Mouse (Mus musculus): ENCODE measurements around the gene Prl8a1. TPM values are rescaled to one million over a fixed set of nuclear protein-coding genes. Genes with fewer than 3 reads are reported as not detected.

Gene Prl8a1
- polyA plus RNA-seq (2014; fragmentation: Nextera tagmentation; extraction: Ambion mirVana), result not detected in 2 replicates

- no peak within 1 kb of the TSS for H3K4me3 ChIP-seq (ENCODE audit: low read depth, low read length)
These were observed at the start of gene Prl8a1 for GRCm38 (mm10) chr13:27582071-27582470. Gene Prl8a1, minus strand, starts transcription at chr13:27582171.

GRCm38 (mm10) chr13:27610482-27610881, 28.5 kb upstream of the Prl8a1 start, which contains the start of gene Prl7b1:
Gene Prl7b1, minus strand, starts transcription at chr13:27610582.
- Histone ChIP-seq H3K4me1 (replicated peaks; ENCODE audit: control insufficient read depth, insufficient read depth, low read length) (no peaks in the 10 kb centered on the region), H3K4me3 (ENCODE audit: low read depth, low read length) (no peak within 1 kb of the TSS), H3K36me3 (ENCODE audit: control insufficient read depth, insufficient read depth, low read length) (no peaks in the 10 kb centered on the region), H3K27me3 (replicated peaks; ENCODE audit: control insufficient read depth, insufficient read depth, low read length) (no peaks in the 10 kb centered on the region), H3K4me2 (no peak within 1 kb of the TSS), H3K9me3 (ENCODE audit: control insufficient read depth, low read length) (no peaks in the 10 kb centered on the region), H3K27ac (ENCODE audit: low read depth, low read length) (no peak within 1 kb of the TSS), H3K9ac (ENCODE audit: low read depth, low read length) (no peak within 1 kb of the TSS)
- ATAC-seq (replicated peaks; ENCODE audit: low FRiP score) (no peak), DNase-seq (ENCODE audit: low spot score) (no peak)
- WGBS, result 66% methylated on average over 4 of the region's 4 CpGs

More at GRCm38 (mm10) chr13:27582071-27582470, at the start of gene Prl8a1:
- Histone ChIP-seq H3K9ac (ENCODE audit: low read depth, low read length) (no peak within 1 kb of the TSS), H3K4me2 (no peak within 1 kb of the TSS), H3K4me1 (replicated peaks; ENCODE audit: control insufficient read depth, insufficient read depth, low read length) (no peaks in the 10 kb centered on the region), H3K27ac (ENCODE audit: low read depth, low read length) (no peak within 1 kb of the TSS), H3K36me3 (ENCODE audit: control insufficient read depth, insufficient read depth, low read length) (no peaks in the 10 kb centered on the region), H3K27me3 (replicated peaks; ENCODE audit: control insufficient read depth, insufficient read depth, low read length) (no peaks in the 10 kb centered on the region), H3K9me3 (ENCODE audit: control insufficient read depth, low read length) (no peaks in the 10 kb centered on the region)
- DNase-seq (ENCODE audit: low spot score) (no peak), ATAC-seq (replicated peaks; ENCODE audit: low FRiP score) (no peak)
- 75% methylated on average over 2 of the region's 2 CpGs for WGBS

- H3K36me3 ChIP-seq (ENCODE audit: control insufficient read depth, insufficient read depth, low read length), result no peaks in the 10 kb centered on the region
- H3K27ac ChIP-seq (ENCODE audit: low read depth, low read length), result no peak within 1 kb of the TSS
- no peaks in the 10 kb centered on the region for H3K4me1 ChIP-seq (replicated peaks; ENCODE audit: control insufficient read depth, insufficient read depth, low read length)
- 72% methylated on average over 2 of the region's 2 CpGs for WGBS
- no peak for ATAC-seq (replicated peaks; ENCODE audit: low FRiP score)
- H3K27me3 ChIP-seq (replicated peaks; ENCODE audit: control insufficient read depth, insufficient read depth, low read length), result no peaks in the 10 kb centered on the region
- no peak within 1 kb of the TSS for H3K9ac ChIP-seq (ENCODE audit: low read depth, low read length)
- H3K9me3 ChIP-seq (ENCODE audit: control insufficient read depth, low read length), result no peaks in the 10 kb centered on the region
- H3K4me3 ChIP-seq (ENCODE audit: low read depth, low read length), result no peak within 1 kb of the TSS
- H3K4me2 ChIP-seq, result no peak within 1 kb of the TSS
- no peak for DNase-seq (ENCODE audit: low spot score)
These were observed 17.5 kb downstream of the Prl8a1 start, which contains the start of gene Prl8a9 for GRCm38 (mm10) chr13:27564506-27564905. Gene Prl8a9, minus strand, starts transcription at chr13:27564606.

GRCm38 (mm10) chr13:27553336-27553735, 28.6 kb downstream of the Prl8a1 start:
- H3K4me1 ChIP-seq (replicated peaks; ENCODE audit: control insufficient read depth, insufficient read depth, low read length), result no peaks in the 10 kb centered on the region
- H3K36me3 ChIP-seq (ENCODE audit: control insufficient read depth, insufficient read depth, low read length), result no peaks in the 10 kb centered on the region
- no peak overlapping the region for H3K9ac ChIP-seq (ENCODE audit: low read depth, low read length)
- ATAC-seq (replicated peaks; ENCODE audit: low FRiP score) (no peak), DNase-seq (ENCODE audit: low spot score) (no peak)
- H3K9me3 ChIP-seq (ENCODE audit: control insufficient read depth, low read length), result no peaks in the 10 kb centered on the region
- no peak overlapping the region for H3K4me3 ChIP-seq (ENCODE audit: low read depth, low read length)
- H3K4me2 ChIP-seq, result no peak overlapping the region
- H3K27ac ChIP-seq (ENCODE audit: low read depth, low read length), result no peak overlapping the region
- no peaks in the 10 kb centered on the region for H3K27me3 ChIP-seq (replicated peaks; ENCODE audit: control insufficient read depth, insufficient read depth, low read length)

Other genes starting within 250 kb of the Prl8a1 start
- gene Prl8a2, start 236.5 kb downstream of the Prl8a1 start, polyA plus RNA-seq (2014; fragmentation: Nextera tagmentation; extraction: Ambion mirVana), result not detected in 2 replicates
- not detected in 2 replicates for gene Prl2b1, start 191.3 kb downstream of the Prl8a1 start, polyA plus RNA-seq (2014; fragmentation: Nextera tagmentation; extraction: Ambion mirVana)
- not detected in 2 replicates for gene Prl8a6, start 143.5 kb downstream of the Prl8a1 start, polyA plus RNA-seq (2014; fragmentation: Nextera tagmentation; extraction: Ambion mirVana)
- not detected in 2 replicates for gene Prl8a8, start 69.0 kb downstream of the Prl8a1 start, polyA plus RNA-seq (2014; fragmentation: Nextera tagmentation; extraction: Ambion mirVana)
- gene Prl8a9, start 17.6 kb downstream of the Prl8a1 start, polyA plus RNA-seq (2014; fragmentation: Nextera tagmentation; extraction: Ambion mirVana), result not detected in 2 replicates
- not detected in 2 replicates for gene Prl7b1, start 28.4 kb upstream of the Prl8a1 start, polyA plus RNA-seq (2014; fragmentation: Nextera tagmentation; extraction: Ambion mirVana)
- gene Prl7a1, start 60.3 kb upstream of the Prl8a1 start, polyA plus RNA-seq (2014; fragmentation: Nextera tagmentation; extraction: Ambion mirVana), result not detected in 2 replicates
- not detected in 2 replicates for gene Prl7a2, start 85.9 kb upstream of the Prl8a1 start, polyA plus RNA-seq (2014; fragmentation: Nextera tagmentation; extraction: Ambion mirVana)
- gene Prl7d1, start 134.6 kb upstream of the Prl8a1 start, polyA plus RNA-seq (2014; fragmentation: Nextera tagmentation; extraction: Ambion mirVana), result not detected in 2 replicates
- gene Prl7c1, start 198.6 kb upstream of the Prl8a1 start, polyA plus RNA-seq (2014; fragmentation: Nextera tagmentation; extraction: Ambion mirVana), result not detected in 2 replicates
- gene Prl2a1, start 219.5 kb upstream of the Prl8a1 start, polyA plus RNA-seq (2014; fragmentation: Nextera tagmentation; extraction: Ambion mirVana), result not detected in 2 replicates

Measured in liver, embryonic 11.5 days (tissue).